Mouse (Mus musculus): ENCODE measurements at regions not wholly inside any gene's neighbourhood (a gene's known extent, or its start where the extent isn't known, plus 50 kb on each side); places are given as distances from the start of the nearest gene placed in this dataset.
A peak's percentile ranks its signal among the peaks of the same experiment; 100 is the strongest.

GRCm38 (mm10) chr13:73405720-73406629 lies 61.0 kb upstream of the Lpcat1 start:
- DNase-seq (ENCODE audit: inconsistent ontology term): peak; percentile 65

- DNase-seq (ENCODE audit: inconsistent ontology term): no peak
Measured at GRCm38 (mm10) chr13:73400921-73401320, 66.1 kb upstream of the Lpcat1 start.

GRCm38 (mm10) chr13:73397033-73397432 lies 68.7 kb upstream of the Ndufs6 start:
- no peak for DNase-seq (ENCODE audit: inconsistent ontology term)

GRCm38 (mm10) chr13:73395856-73396255 lies 67.5 kb upstream of the Ndufs6 start:
- no peak for DNase-seq (ENCODE audit: inconsistent ontology term)

GRCm38 (mm10) chr13:73389051-73389450 lies 60.7 kb upstream of the Ndufs6 start:
- DNase-seq (ENCODE audit: inconsistent ontology term): no peak

- no peak for DNase-seq (ENCODE audit: inconsistent ontology term)
Measured at GRCm38 (mm10) chr13:73383585-73383984, 55.2 kb upstream of the Ndufs6 start.
